Mouse (Mus musculus) MEL (cell line): Measurements from ENCODE around the gene Tmcc3. TPM values are rescaled to one million over a fixed set of nuclear protein-coding genes. Genes with fewer than 3 reads are reported as not detected.

ENCODE experiments used
- DNase-seq: peaks from one replicate; pipeline ENCODE4 v3.0.0; 2011; ENCODE audit warnings: low read depth, low spot score
- H3K27ac ChIP-seq: 2 replicates; pipeline ENCODE4 v1.5.1; 2012; ENCODE audit warnings: low read depth, mild to moderate bottlenecking, control low read depth, low read length, moderate library complexity; ENCODE audit not compliant: control insufficient read depth
- H3K27me3 ChIP-seq, 2 experiments: fragments of 150-350 bp in 1 of 2; sonication (generic) in 1 of 2; 2 replicates each; pipeline ENCODE4 v1.6.1; 2012; ENCODE audit warnings: low read length in 2 of 2, mild to moderate bottlenecking in 2 of 2, improper control_type of control experiment in 1 of 2, moderate library complexity in 1 of 2; ENCODE audit not compliant: insufficient read depth in 2 of 2, control insufficient read depth in 1 of 2
- H3K36me3 ChIP-seq, 2 experiments: 2 replicates each; pipeline ENCODE4 v1.6.1; 2012 to 2014; ENCODE audit warnings: low read length in 2 of 2, improper control_type of control experiment in 1 of 2, inconsistent platforms in 1 of 2, mild to moderate bottlenecking in 1 of 2; ENCODE audit not compliant: insufficient read depth in 2 of 2, control insufficient read depth in 1 of 2
- H3K4me1 ChIP-seq, 2 experiments: fragments of 150-350 bp in 1 of 2; sonication (generic) in 1 of 2; 2 replicates each; pipeline ENCODE4 v1.6.1; 2012; ENCODE audit warnings: low read length in 2 of 2, improper control_type of control experiment in 1 of 2, mild to moderate bottlenecking in 1 of 2; ENCODE audit not compliant: insufficient read depth in 2 of 2, control insufficient read depth in 1 of 2
- H3K4me3 ChIP-seq, 2 experiments: fragments of 150-350 bp in 1 of 2; sonication (generic) in 1 of 2; 2 replicates each; pipeline ENCODE4 v1.5.1; 2012; ENCODE audit warnings: low read depth in 2 of 2, low read length in 2 of 2, mild to moderate bottlenecking in 2 of 2, moderate library complexity in 2 of 2, control low read depth in 1 of 2, improper control_type of control experiment in 1 of 2; ENCODE audit not compliant: control insufficient read depth in 1 of 2, insufficient read depth in 1 of 2
- H3K79me2 ChIP-seq: 2 replicates; pipeline ENCODE4 v1.6.1; 2012; ENCODE audit warnings: mild to moderate bottlenecking, low read length, moderate library complexity; ENCODE audit not compliant: control insufficient read depth, poor library complexity, insufficient read depth
- H3K9ac ChIP-seq: 2 replicates; pipeline ENCODE4 v1.6.1; 2012; ENCODE audit warnings: low read depth, mild to moderate bottlenecking, control low read depth, low read length, moderate library complexity; ENCODE audit not compliant: control insufficient read depth, poor library complexity, severe bottlenecking
- H3K9me3 ChIP-seq: fragments of 150-350 bp; sonication (generic); replicated peaks from 2 replicates; pipeline ENCODE4 v1.6.1; 2012; ENCODE audit warnings: mild to moderate bottlenecking, low read length, improper control_type of control experiment, moderate library complexity; ENCODE audit not compliant: insufficient read depth
- BHLHE40 ChIP-seq: IDR thresholded peaks from 2 replicates; pipeline ENCODE4 v1.6.1; 2012; ENCODE audit warnings: low read depth, mild to moderate bottlenecking, inconsistent platforms, low read length, improper control_type of control experiment, borderline replicate concordance
- CHD2 ChIP-seq: IDR thresholded peaks from 2 replicates; pipeline ENCODE4 v1.6.1; 2011; ENCODE audit warnings: low read length, improper control_type of control experiment
- ELF1 ChIP-seq: IDR thresholded peaks from 2 replicates; pipeline ENCODE4 v1.6.1; 2014; ENCODE audit warnings: low read depth, mild to moderate bottlenecking, inconsistent platforms, low read length, improper control_type of control experiment, moderate library complexity
- EP300 ChIP-seq, 2 experiments: IDR thresholded peaks; 2 replicates each; pipeline ENCODE4 v1.6.1; 2011; ENCODE audit warnings: improper control_type of control experiment in 2 of 2, low read length in 2 of 2, low read depth in 1 of 2, mild to moderate bottlenecking in 1 of 2
- ETS1 ChIP-seq: IDR thresholded peaks from 2 replicates; pipeline ENCODE4 v1.6.1; 2012; ENCODE audit warnings: low read depth, mild to moderate bottlenecking, inconsistent platforms, low read length, improper control_type of control experiment, moderate library complexity
- KAT2A ChIP-seq: conservative IDR thresholded peaks from 2 replicates; pipeline ENCODE4 v1.6.1; 2012; ENCODE audit warnings: low read depth, low read length, improper control_type of control experiment, inconsistent platforms
- MAX ChIP-seq: IDR thresholded peaks from 2 replicates; pipeline ENCODE4 v1.6.1; 2011; ENCODE audit warnings: low read length, improper control_type of control experiment
- MEF2A ChIP-seq: IDR thresholded peaks from 2 replicates; pipeline ENCODE4 v1.6.1; 2014; ENCODE audit warnings: low read depth, mild to moderate bottlenecking, inconsistent platforms, low read length, improper control_type of control experiment; ENCODE audit not compliant: poor library complexity, insufficient replicate concordance, severe bottlenecking; ENCODE audit errors: extremely low read depth
- MXI1 ChIP-seq: IDR thresholded peaks from 2 replicates; pipeline ENCODE4 v1.6.1; 2011; ENCODE audit warnings: mild to moderate bottlenecking, low read depth, low read length, improper control_type of control experiment
- MYB ChIP-seq: IDR thresholded peaks from 2 replicates; pipeline ENCODE4 v1.6.1; 2011; ENCODE audit warnings: mild to moderate bottlenecking, low read depth, low read length, improper control_type of control experiment
- MYC ChIP-seq: IDR thresholded peaks from 2 replicates; pipeline ENCODE4 v1.6.1; 2011; ENCODE audit warnings: low read depth, mild to moderate bottlenecking, low read length, improper control_type of control experiment, moderate library complexity
- NELFE ChIP-seq: IDR thresholded peaks from 2 replicates; pipeline ENCODE4 v1.6.1; 2011; ENCODE audit warnings: low read depth, low read length, improper control_type of control experiment
- NRF1 ChIP-seq: IDR thresholded peaks from 2 replicates; pipeline ENCODE4 v1.6.1; 2014; ENCODE audit warnings: low read depth, mild to moderate bottlenecking, inconsistent platforms, low read length, improper control_type of control experiment, moderate library complexity; ENCODE audit not compliant: poor library complexity, insufficient read depth, severe bottlenecking
- POLR2A ChIP-seq, 2 experiments: IDR thresholded peaks; 2 replicates each; pipeline ENCODE4 v1.6.1; 2011 to 2012; ENCODE audit warnings: low read length in 2 of 2, mild to moderate bottlenecking in 2 of 2, control low read depth in 1 of 2, improper control_type of control experiment in 1 of 2, low read depth in 1 of 2, moderate library complexity in 1 of 2; ENCODE audit not compliant: control insufficient read depth in 1 of 2, insufficient read depth in 1 of 2, poor library complexity in 1 of 2
- POLR2AphosphoS2 ChIP-seq: IDR thresholded peaks from 2 replicates; pipeline ENCODE4 v1.6.1; 2011; ENCODE audit warnings: low read length, improper control_type of control experiment
- SIN3A ChIP-seq: IDR thresholded peaks from 2 replicates; pipeline ENCODE4 v1.6.1; 2012; ENCODE audit warnings: low read length, improper control_type of control experiment, inconsistent platforms
- SMC3 ChIP-seq: IDR thresholded peaks from 2 replicates; pipeline ENCODE4 v1.6.1; 2011; ENCODE audit warnings: low read depth, low read length, improper control_type of control experiment
- TAL1 ChIP-seq: IDR thresholded peaks from 2 replicates; pipeline ENCODE4 v1.6.1; 2012; ENCODE audit warnings: mild to moderate bottlenecking, inconsistent platforms, low read length, moderate library complexity, mixed read lengths
- USF1 ChIP-seq: IDR thresholded peaks from 2 replicates; pipeline ENCODE4 v1.6.1; 2014; ENCODE audit warnings: low read depth, mild to moderate bottlenecking, inconsistent platforms, low read length, improper control_type of control experiment, moderate library complexity
- ZC3H11A ChIP-seq: IDR thresholded peaks from 2 replicates; pipeline ENCODE4 v1.6.1; 2012; ENCODE audit warnings: low read depth, mild to moderate bottlenecking, inconsistent platforms, low read length, improper control_type of control experiment
- ZMIZ1 ChIP-seq: IDR thresholded peaks from 2 replicates; pipeline ENCODE4 v1.6.1; 2012; ENCODE audit warnings: low read depth, mild to moderate bottlenecking, inconsistent platforms, low read length, improper control_type of control experiment, moderate library complexity
- ZNF384 ChIP-seq: IDR thresholded peaks from 2 replicates; pipeline ENCODE4 v1.6.1; 2012; ENCODE audit warnings: low read depth, mild to moderate bottlenecking, inconsistent platforms, low read length, improper control_type of control experiment
- polyA plus RNA-seq, 2 experiments: library from polyadenylated mRNA; stranded (reverse) in 1 of 2; unstranded in 1 of 2; fragments of >175 nt in 1 of 2; fragments of >200 nt in 1 of 2; gene quantifications; 2 replicates each; pipeline versions ENCODE4 v1.2.1 to v1.2.4; 2012; ENCODE audit warnings: low replicate concordance in 2 of 2, low read depth in 1 of 2; ENCODE audit not compliant: insufficient read length in 2 of 2, insufficient read depth in 1 of 2, missing spikeins in 1 of 2
- total RNA-seq: library from RNA; depleted of rRNA; stranded (reverse); fragments of 300-350 nt; gene quantifications from 2 replicates; pipeline ENCODE4 v1.2.3, GENCODE M21; 2012

Tmcc3 gene
- total and polyA plus RNA-seq, 3 experiments = 1.3 to 2.6 TPM; not detected in 1

- H3K27ac ChIP-seq = no peak overlapping the region
- no peaks in the 10 kb centered on the region for H3K36me3 ChIP-seq
- no peaks in the 10 kb centered on the region; a peak in 1 of 4 replicates for H3K27me3 ChIP-seq
- H3K4me3 ChIP-seq = no peak overlapping the region
- H3K4me1 ChIP-seq = peaks cover 3% of the 10 kb centered on the region in 2 experiments; a peak in 1 of 4 replicates
- no peak overlapping the region for H3K9ac ChIP-seq
- DNase-seq = no peak
- H3K9me3 ChIP-seq = no peaks in the 10 kb centered on the region
- no peak for TF ChIP-seq MAX
- no peak for TF ChIP-seq MEF2A
- no peak for TF ChIP-seq MXI1
- no peak for TF ChIP-seq ZC3H11A
- TF ChIP-seq ETS1 = no peak
- TF ChIP-seq ELF1 = no peak
- H3K79me2 ChIP-seq = no peaks in the 10 kb centered on the region
Observed at GRCm38 (mm10) chr10:94450781-94451180, 139.0 kb downstream of the Tmcc3 start.

- no peak for DNase-seq
Observed at GRCm38 (mm10) chr10:94457454-94457853, 145.7 kb downstream of the Tmcc3 start.

GRCm38 (mm10) chr10:94458690-94459089 lies 146.9 kb downstream of the Tmcc3 start:
- Histone ChIP-seq H3K79me2 (no peaks in the 10 kb centered on the region), H3K9ac (no peak overlapping the region), H3K27me3 (peaks cover 0 to 2% of the 10 kb centered on the region in 2 experiments; a peak in 1 of 4 replicates), H3K36me3 (no peaks in the 10 kb centered on the region), H3K4me1 (no peaks in the 10 kb centered on the region), H3K4me3 (no peak overlapping the region), H3K9me3 (no peaks in the 10 kb centered on the region), H3K27ac (no peak overlapping the region)
- TF ChIP-seq MYB = no peak
- no peak for TF ChIP-seq ELF1
- TF ChIP-seq MAX = no peak
- no peak for TF ChIP-seq BHLHE40
- no peak for TF ChIP-seq SMC3
- no peak for TF ChIP-seq POLR2AphosphoS2
- no peak for TF ChIP-seq ZC3H11A
- DNase-seq = no peak

More at GRCm38 (mm10) chr10:94457454-94457853, 145.7 kb downstream of the Tmcc3 start:
- Histone ChIP-seq H3K4me1 (no peaks in the 10 kb centered on the region), H3K36me3 (no peaks in the 10 kb centered on the region), H3K9ac (no peak overlapping the region), H3K9me3 (no peaks in the 10 kb centered on the region), H3K27me3 (peaks cover 0 to 2% of the 10 kb centered on the region in 2 experiments; a peak in 2 of 4 replicates), H3K79me2 (no peaks in the 10 kb centered on the region)
- no peak for TF ChIP-seq USF1
- no peak for TF ChIP-seq ETS1
- TF ChIP-seq NELFE = no peak
- TF ChIP-seq ZMIZ1 = no peak
- TF ChIP-seq MYC = no peak
- no peak for TF ChIP-seq MXI1
- no peak for TF ChIP-seq MAX
- TF ChIP-seq NRF1 = no peak
- no peak for TF ChIP-seq SIN3A
- TF ChIP-seq POLR2A (IDR thresholded peaks at IDR 0.05; ENCODE audit: control insufficient read depth in 1 of 2, insufficient read depth in 1 of 2, low read depth in 1 of 2, low read length in 2 of 2, poor library complexity in 1 of 2) = no peak
- TF ChIP-seq ZNF384 = no peak
- no peak for TF ChIP-seq ZC3H11A
- TF ChIP-seq TAL1 = no peak
- no peak for TF ChIP-seq KAT2A
- no peak for TF ChIP-seq CHD2
- TF ChIP-seq EP300 (IDR thresholded peaks at IDR 0.05; ENCODE audit: low read depth in 1 of 2, low read length in 2 of 2) = no peak
- TF ChIP-seq, all 39 proteins: peak for 0
- Histone ChIP-seq H3K4me3 (no peak overlapping the region), H3K27ac (no peak overlapping the region)
